Mouse (Mus musculus) midbrain, embryonic 16.5 days (tissue): ENCODE measurements around the gene Calu. TPM values are rescaled to one million over a fixed set of nuclear protein-coding genes. Genes with fewer than 3 reads are reported as not detected.
"Not testable (repeated sequence)": the region's sequence is repeated elsewhere in the genome, so short reads cannot be mapped to it uniquely, and the experiment has no call there.

ENCODE experiments used
- ATAC-seq: fragments of 200-750 bp; cut with Nextera tagmentation; 2 replicates; pipeline ENCODE4 v1.8.0; 2017; ENCODE audit warnings: moderate TSS enrichment
- H3K27ac ChIP-seq: fragments of 300-500 bp; sonication (generic); 2 replicates; pipeline ENCODE4 v1.5.1; 2014; ENCODE audit warnings: mild to moderate bottlenecking, low read length, mixed read lengths
- H3K27me3 ChIP-seq: fragments of 300-500 bp; sonication (generic); 2 replicates; pipeline ENCODE4 v1.6.1; 2014; ENCODE audit warnings: low read depth, low read length, mixed read lengths; ENCODE audit not compliant: control insufficient read depth, insufficient read depth
- H3K36me3 ChIP-seq: fragments of 300-500 bp; sonication (generic); 2 replicates; pipeline ENCODE4 v1.6.1; 2014; ENCODE audit warnings: mild to moderate bottlenecking, low read length, moderate library complexity, mixed read lengths; ENCODE audit not compliant: control insufficient read depth, insufficient read depth
- H3K4me1 ChIP-seq: fragments of 300-500 bp; sonication (generic); 2 replicates; pipeline ENCODE4 v1.6.1; 2014; ENCODE audit warnings: mild to moderate bottlenecking, low read length, mixed read lengths; ENCODE audit not compliant: control insufficient read depth, insufficient read depth
- H3K4me2 ChIP-seq: fragments of 300-500 bp; sonication (generic); 2 replicates; pipeline ENCODE4 v1.6.1; 2014; ENCODE audit warnings: mild to moderate bottlenecking, low read length, mixed read lengths
- H3K4me3 ChIP-seq: fragments of 300-500 bp; sonication (generic); 2 replicates; pipeline ENCODE4 v1.5.1; 2014; ENCODE audit warnings: low read depth, mild to moderate bottlenecking, low read length, moderate library complexity, mixed read lengths
- H3K9ac ChIP-seq: fragments of 300-500 bp; sonication (generic); 2 replicates; pipeline ENCODE4 v1.6.1; 2014; ENCODE audit warnings: low read depth, low read length, mixed read lengths
- H3K9me3 ChIP-seq: fragments of 300-500 bp; sonication (generic); replicated peaks from 2 replicates; pipeline ENCODE4 v1.6.1; 2014; ENCODE audit warnings: mild to moderate bottlenecking, low read length, mixed read lengths; ENCODE audit not compliant: control insufficient read depth, poor library complexity, severe bottlenecking
- WGBS: fragments of 180-500 bp; shearing (Covaris S2); extraction: QIAGEN DNeasy Blood & Tissue Kit; methylation state at CpG from one replicate; pipeline ENCODE4 v1.1.7; 2014; 5-methylcytosine and 5-hydroxymethylcytosine counted together
- polyA plus RNA-seq: library from polyadenylated mRNA; unstranded; fragments of >200 nt; fragmentation: Nextera tagmentation; extraction: Ambion mirVana; gene quantifications from 2 replicates; pipeline ENCODE4 v1.2.1, GENCODE M21; 2015

The Calu gene
- polyA plus RNA-seq, 1 experiment from 2014 or later: 160 TPM

DNA sequence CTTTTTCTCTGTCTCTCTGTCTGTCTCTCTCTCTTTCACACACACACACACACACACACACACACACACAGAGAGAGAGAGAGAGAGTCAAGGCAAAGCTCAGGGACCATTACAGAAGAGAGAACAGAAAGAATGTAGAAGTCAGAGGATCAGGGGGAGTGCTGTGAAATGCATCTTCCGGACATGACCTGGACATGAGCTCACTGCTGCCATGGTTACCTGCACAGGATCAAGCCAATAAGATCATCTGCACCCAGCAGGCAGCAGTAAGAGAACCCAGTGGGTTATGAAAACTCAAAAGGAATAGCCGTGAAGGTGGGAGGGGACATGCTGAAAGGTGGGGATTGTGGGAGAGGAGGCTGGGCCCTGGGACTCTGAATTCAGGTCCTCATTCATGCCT is 34.6 kb downstream of the Calu start:
- 28% methylated on average over 2 of the region's 2 CpGs for WGBS

DNA sequence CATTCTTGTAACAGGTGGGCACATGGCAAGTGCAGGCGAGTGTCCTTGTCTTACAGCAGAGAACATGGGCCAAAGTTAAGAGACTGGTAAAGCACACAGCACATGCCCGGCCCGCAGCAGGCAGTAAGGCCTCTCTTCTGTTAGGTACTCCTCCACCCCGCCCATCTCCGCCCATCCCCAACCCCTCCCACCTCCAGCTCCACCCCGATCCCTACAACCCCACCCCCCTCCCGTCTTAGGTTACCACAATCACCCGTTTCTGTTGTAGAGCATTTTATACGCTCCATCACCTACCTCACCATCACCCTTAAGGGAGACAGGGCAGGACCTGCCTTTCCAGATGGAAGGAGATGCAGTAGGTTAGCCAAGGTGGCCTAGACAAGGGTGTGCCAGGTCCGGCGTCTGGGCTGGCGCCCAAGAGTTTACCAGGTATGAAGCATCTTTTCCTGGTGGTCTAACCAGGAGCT is 40.2 kb downstream of the Calu start, which contains the start of gene Opn1sw:
TSS of gene Opn1sw (minus strand) at position 417 of the 467 bp plus-strand sequence.
- Histone ChIP-seq H3K4me2 (no peak within 1 kb of the TSS; the same call in 1 of the 2 replicates), H3K9me3 (no peaks in the 10 kb centered on the region), H3K36me3 (no peaks in the 10 kb centered on the region), H3K4me1 (no peaks in the 10 kb centered on the region), H3K27me3 (peaks cover 12% of the 10 kb centered on the region), H3K27ac (no peak within 1 kb of the TSS), H3K9ac (no peak within 1 kb of the TSS), H3K4me3 (no peak within 1 kb of the TSS)
- WGBS: 6% methylated on average over 12 of the region's 12 CpGs
- 0 out of 2 replicates have a peak, but pooled peaks have one; percentile 8 for ATAC-seq

More for the DNA sequence above, 34.6 kb downstream of the Calu start:
- ATAC-seq: no peak
- Histone ChIP-seq H3K36me3 (peaks cover 3% of the 10 kb centered on the region; the same call in 1 of the 2 replicates), H3K9me3 (no peaks in the 10 kb centered on the region), H3K27ac (no peak overlapping the region), H3K27me3 (no peaks in the 10 kb centered on the region), H3K4me2 (no peak overlapping the region), H3K4me3 (no peak overlapping the region), H3K9ac (no peak overlapping the region), H3K4me1 (no peaks in the 10 kb centered on the region)

DNA sequence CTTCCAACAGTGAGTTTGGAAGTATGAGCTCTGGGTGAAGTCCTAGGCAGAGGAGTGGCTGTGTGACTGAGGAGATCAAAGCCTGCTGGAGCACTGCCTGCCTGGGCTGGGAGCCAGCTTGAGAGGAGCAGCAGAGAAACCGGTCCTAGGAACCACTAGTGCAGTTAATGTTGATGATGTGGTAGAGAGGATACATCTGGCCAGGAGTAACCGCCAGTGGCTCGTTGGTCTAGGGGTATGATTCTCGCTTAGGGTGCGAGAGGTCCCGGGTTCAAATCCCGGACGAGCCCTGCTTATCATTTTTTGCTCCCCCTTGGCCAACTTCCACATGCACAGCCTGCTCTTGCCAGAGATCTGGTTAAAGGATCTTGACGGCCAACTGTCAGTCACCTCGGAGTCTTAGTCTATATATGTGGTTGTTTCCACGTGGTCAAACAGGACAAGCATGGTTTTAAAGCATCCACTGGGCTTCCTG is 40.8 kb downstream of the Calu start:
- no peak overlapping the region for H3K9ac ChIP-seq
- no peaks in the 10 kb centered on the region for H3K9me3 ChIP-seq
- no peak overlapping the region; the same call in 1 of the 2 replicates for H3K4me2 ChIP-seq
- H3K27ac ChIP-seq: no peak overlapping the region
- 16% methylated on average over 11 of the region's 11 CpGs for WGBS
- no peaks in the 10 kb centered on the region for H3K4me1 ChIP-seq
- peaks cover 12% of the 10 kb centered on the region for H3K27me3 ChIP-seq
- H3K36me3 ChIP-seq: no peaks in the 10 kb centered on the region
- H3K4me3 ChIP-seq: no peak overlapping the region
- ATAC-seq: peak; percentile 68; the same call in 1 of the 2 replicates

DNA sequence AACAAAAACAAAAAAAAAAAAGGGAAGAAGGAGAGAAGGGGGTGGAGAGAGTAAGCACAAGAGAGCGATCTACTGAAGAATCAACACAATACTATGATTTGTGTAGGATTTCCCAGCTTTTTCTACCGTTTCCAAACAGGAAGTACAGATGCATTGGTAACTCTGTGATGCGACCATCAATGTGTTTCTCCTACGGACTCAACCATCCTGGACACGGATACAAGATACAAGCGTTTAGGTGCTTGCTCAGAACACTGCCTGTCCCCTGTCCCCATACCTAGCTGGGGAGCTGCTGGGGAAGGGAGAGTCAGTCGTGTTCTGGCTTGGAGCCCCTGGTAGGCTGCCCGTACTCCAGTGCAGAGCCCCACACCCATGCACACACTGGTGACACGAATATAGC is 41.6 kb downstream of the Calu start:
- no peak for ATAC-seq
- Histone ChIP-seq H3K4me1 (no peaks in the 10 kb centered on the region), H3K27me3 (peaks cover 12% of the 10 kb centered on the region), H3K9ac (no peak overlapping the region), H3K36me3 (no peaks in the 10 kb centered on the region), H3K9me3 (no peaks in the 10 kb centered on the region), H3K4me2 (no peak overlapping the region), H3K27ac (no peak overlapping the region), H3K4me3 (no peak overlapping the region)
- 58% methylated on average over 9 of the region's 9 CpGs for WGBS

DNA sequence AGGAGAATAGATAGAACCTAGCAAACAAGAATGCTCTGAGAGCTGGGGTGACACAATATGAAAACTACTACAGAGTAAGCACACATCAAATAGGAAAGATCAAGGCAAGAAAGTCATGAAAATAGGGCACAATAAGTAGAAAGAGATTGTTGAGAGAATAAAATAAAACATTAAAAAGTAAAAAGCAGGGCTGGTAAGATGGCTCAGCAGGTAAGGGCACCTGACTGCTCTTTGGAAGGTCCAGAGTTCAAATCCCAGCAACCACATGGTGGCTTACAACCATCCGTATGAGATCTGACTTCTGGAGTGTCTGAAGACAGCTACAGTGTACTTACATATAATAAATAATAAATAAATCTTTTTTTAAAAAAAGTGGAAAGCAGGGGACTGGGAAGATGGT is 42.6 kb downstream of the Calu start:
- H3K4me3 ChIP-seq, H3K4me1 ChIP-seq, H3K27ac ChIP-seq, H3K4me2 ChIP-seq, H3K36me3 ChIP-seq, H3K9me3 ChIP-seq, H3K9ac ChIP-seq, ATAC-seq: not testable (repeated sequence)
- 81% methylated on average over 1 of the region's 1 CpGs for WGBS
- H3K27me3 ChIP-seq: peaks cover 12% of the 10 kb centered on the region

DNA sequence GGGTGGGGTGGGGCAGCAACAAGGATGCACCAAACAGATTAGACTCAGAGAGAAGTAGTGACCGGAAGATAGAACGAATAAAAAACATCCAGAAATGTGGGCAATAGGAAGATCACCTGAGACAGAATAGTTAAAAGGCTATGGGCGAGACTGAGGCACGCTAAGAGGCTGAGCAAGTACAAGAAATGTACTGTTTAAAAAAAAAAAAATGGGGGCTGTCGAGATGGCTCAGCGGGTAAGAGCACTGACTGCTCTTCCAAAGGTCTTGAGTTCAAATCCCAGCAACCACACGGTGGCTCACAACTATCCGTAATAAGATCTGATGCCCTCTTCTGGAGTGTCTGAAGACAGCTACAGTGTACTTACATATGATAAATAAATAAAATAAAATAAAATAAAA is 43.4 kb downstream of the Calu start:
- H3K27me3 ChIP-seq: peaks cover 12% of the 10 kb centered on the region
- not testable (repeated sequence) for H3K4me2 ChIP-seq, H3K27ac ChIP-seq, H3K4me3 ChIP-seq, ATAC-seq, H3K9ac ChIP-seq, H3K4me1 ChIP-seq, H3K9me3 ChIP-seq, H3K36me3 ChIP-seq
- 82% methylated on average over 8 of the region's 8 CpGs for WGBS

DNA sequence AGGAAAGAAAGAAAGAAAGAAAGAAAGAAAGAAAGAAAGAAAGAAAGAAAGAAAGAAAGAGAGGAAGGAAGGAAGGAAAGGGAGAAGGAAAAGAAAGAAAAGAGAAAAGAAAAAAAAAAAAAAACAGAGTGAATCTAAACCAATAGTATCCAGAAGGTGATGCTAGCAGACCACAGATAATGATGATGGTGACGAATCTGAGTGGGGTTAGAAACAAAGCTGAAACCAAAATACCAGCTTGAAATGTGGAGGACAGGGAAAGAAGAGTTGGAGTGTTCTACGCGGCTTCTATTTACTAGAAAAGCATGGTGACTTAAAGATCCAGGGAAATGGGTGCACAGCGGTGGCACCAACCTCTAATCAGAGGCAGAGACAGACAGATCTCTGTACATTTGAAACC is 43.9 kb downstream of the Calu start:
- 69% methylated on average over 4 of the region's 4 CpGs for WGBS
- no peaks in the 10 kb centered on the region for H3K9me3 ChIP-seq
- no peaks in the 10 kb centered on the region for H3K36me3 ChIP-seq
- ATAC-seq: no peak
- peaks cover 5% of the 10 kb centered on the region for H3K4me1 ChIP-seq
- no peak overlapping the region for H3K4me2 ChIP-seq
- no peak overlapping the region for H3K27ac ChIP-seq
- no peak overlapping the region for H3K9ac ChIP-seq
- H3K4me3 ChIP-seq: no peak overlapping the region
- peaks cover 12% of the 10 kb centered on the region for H3K27me3 ChIP-seq

DNA sequence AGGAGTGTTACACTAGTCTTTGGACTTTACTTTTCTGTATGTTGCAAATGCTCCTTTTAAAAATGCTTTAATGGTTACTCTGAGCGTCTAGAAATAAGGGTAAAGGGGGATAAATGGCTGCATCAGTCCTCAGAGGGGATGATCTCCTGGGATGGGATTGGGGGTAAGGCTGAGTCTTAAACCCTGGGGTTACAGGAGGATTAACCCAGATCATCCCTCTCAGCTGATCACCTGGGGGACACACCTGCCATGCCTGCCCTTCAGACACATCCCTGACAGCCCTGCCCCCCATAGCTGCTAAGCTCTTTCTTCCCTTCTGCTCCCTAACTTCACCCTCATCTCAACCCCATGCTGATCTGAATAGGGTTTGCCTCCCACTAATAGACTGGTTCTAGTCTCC is 46.4 kb downstream of the Calu start:
- Histone ChIP-seq H3K9ac (no peak overlapping the region), H3K4me3 (no peak overlapping the region), H3K27me3 (peaks cover 2% of the 10 kb centered on the region), H3K36me3 (no peaks in the 10 kb centered on the region), H3K4me1 (peaks cover 8% of the 10 kb centered on the region), H3K27ac (no peak overlapping the region), H3K4me2 (no peak overlapping the region), H3K9me3 (no peaks in the 10 kb centered on the region)
- WGBS: 56% methylated on average over 1 of the region's 1 CpGs
- no peak for ATAC-seq

DNA sequence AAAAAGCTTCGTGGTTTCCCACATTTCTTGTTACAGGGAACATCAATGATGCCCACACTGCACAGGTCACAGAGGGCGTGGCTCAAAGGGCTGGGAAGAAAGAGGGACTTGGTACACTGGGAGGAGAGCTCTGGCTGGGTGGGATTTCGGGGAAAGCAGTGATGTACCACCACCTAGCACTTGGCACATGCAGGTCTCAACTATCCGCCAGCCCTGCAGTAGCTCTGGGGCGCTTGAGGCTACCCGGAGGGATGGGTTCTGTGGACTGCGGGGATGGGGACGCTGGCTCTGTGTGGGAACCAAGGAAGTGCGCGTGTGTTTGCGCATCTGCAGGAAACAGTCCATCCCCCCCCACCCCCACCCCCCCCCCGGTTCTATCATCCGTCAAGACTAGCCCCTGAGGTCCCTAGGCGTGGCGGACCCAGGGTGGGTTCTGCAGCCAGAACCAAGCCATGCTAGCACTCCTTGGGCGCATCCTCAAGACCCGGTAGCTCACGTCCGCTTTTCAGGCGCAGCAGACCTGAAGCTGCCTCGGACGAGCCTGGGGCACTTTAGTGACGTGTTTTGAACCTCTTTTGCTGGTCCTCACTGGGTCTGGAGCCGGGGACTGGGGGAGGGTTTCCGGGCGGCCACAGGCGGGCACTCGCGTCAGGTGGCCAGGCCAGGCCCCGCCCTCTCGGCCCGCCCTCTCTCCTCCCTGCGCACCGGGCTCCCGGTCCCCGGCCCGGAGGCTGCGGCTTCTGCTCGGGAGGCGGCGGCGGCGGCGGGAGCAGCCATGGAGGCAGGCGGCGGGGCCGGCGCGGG is 48.2 kb downstream of the Calu start, which contains the start of gene Ccdc136:
TSS of gene Ccdc136 (plus strand) at position 400 of the 804 bp plus-strand sequence.
- peak within 1 kb of the TSS; percentile 77 for H3K9ac ChIP-seq
- peak within 1 kb of the TSS; percentile 61 for H3K4me3 ChIP-seq
- under 1% methylated on average over 34 of the region's 49 CpGs for WGBS
- H3K9me3 ChIP-seq: no peaks in the 10 kb centered on the region
- ATAC-seq: peak; percentile 95
- peak within 1 kb of the TSS; percentile 58 for H3K27ac ChIP-seq
- peaks cover 8% of the 10 kb centered on the region for H3K4me1 ChIP-seq
- H3K4me2 ChIP-seq: peak within 1 kb of the TSS; percentile 77
- no peaks in the 10 kb centered on the region for H3K36me3 ChIP-seq
- H3K27me3 ChIP-seq: peaks cover 2% of the 10 kb centered on the region
